ENCODE assay signal across 8 mouse cellular contexts in genomic region chr7:143466099-143466677, GRCm38 (mm10). TPM values are rescaled to one million over a fixed set of nuclear protein-coding genes. Genes with fewer than 3 reads are reported as not detected.
DNase-seq lines count a peak whose midpoint lies in the region; ATAC-seq and TF ChIP-seq lines count a peak whose summit lies in the region.

No protein-coding gene starts in this region.

- H3K9me3 ChIP-seq in G1E (replicated peaks) = peaks cover 27% of the 10 kb centered on the region
- H3K9me3 ChIP-seq in hindbrain, embryonic 11.5 days (ENCODE audit: control insufficient read depth, low read length) = no peaks in the 10 kb centered on the region

- peak; percentile 34 for DNase-seq in G1E (ENCODE audit: low spot score)
- peak; percentile 39 for DNase-seq in cerebellum, adult 11-12 months
- peak; percentile 92 for DNase-seq in hindbrain, embryonic 11.5 days (ENCODE audit: low spot score)
- peak; percentile 91 to 94 for DNase-seq in layer of hippocampus, postnatal 25 days (ENCODE audit: extremely low spot score in 1 of 2, low spot score in 1 of 2)
- peak; percentile 73 to 89 for DNase-seq in lung, postnatal 4 days
- peak; percentile 75 for DNase-seq in right cerebral cortex, adult 18-20 months
- DNase-seq in urinary bladder, adult 2 months (ENCODE audit: low spot score) = peak; percentile 73

- TF ChIP-seq CTCF in G1E (IDR thresholded peaks at IDR 0.05; ENCODE audit: low read depth, low read length) = peak; percentile 65

- H3K4me3 ChIP-seq in G1E (ENCODE audit: low read depth, low read length) = no peak overlapping the region
- no peak overlapping the region for H3K4me3 ChIP-seq in hindbrain, embryonic 11.5 days (ENCODE audit: low read depth, low read length)

- WGBS in hindbrain, embryonic 11.5 days = 29% methylated on average over 14 of the region's 14 CpGs

- no peak; the same call in 1 of the 2 replicates for ATAC-seq in G1E (ENCODE audit: extremely low read depth, insufficient number of reproducible peaks, low FRiP score, poor library complexity, severe bottlenecking)
- peak; percentile 63; the same call in 1 of the 2 replicates for ATAC-seq in frontal cortex, adult (ENCODE audit: low TSS enrichment)
- peak; percentile 28 for ATAC-seq in hindbrain, embryonic 11.5 days (ENCODE audit: low FRiP score)

- no peak overlapping the region for H3K9ac ChIP-seq in hindbrain, embryonic 11.5 days (ENCODE audit: low read depth, low read length)

- H3K36me3 ChIP-seq in G1E (replicated peaks) = no peaks in the 10 kb centered on the region
- no peaks in the 10 kb centered on the region for H3K36me3 ChIP-seq in hindbrain, embryonic 11.5 days (ENCODE audit: control insufficient read depth, insufficient read depth, low read length)

- H3K27me3 ChIP-seq in G1E (ENCODE audit: insufficient read depth, low read length) = peaks cover 38% of the 10 kb centered on the region; the same call in 1 of the 2 replicates
- no peaks in the 10 kb centered on the region for H3K27me3 ChIP-seq in hindbrain, embryonic 11.5 days (ENCODE audit: control insufficient read depth, insufficient read depth, low read length)

- H3K4me2 ChIP-seq in hindbrain, embryonic 11.5 days (replicated peaks; ENCODE audit: low read depth, low read length) = no peak overlapping the region

- H3K27ac ChIP-seq in hindbrain, embryonic 11.5 days (ENCODE audit: low read depth, low read length) = no peak overlapping the region

- peaks cover 6% of the 10 kb centered on the region; the same call in 1 of the 2 replicates for H3K4me1 ChIP-seq in G1E (ENCODE audit: insufficient read depth, low read depth, low read length)
- 0 out of 2 replicates have a peak, but pooled peaks cover 5% of the 10 kb centered on the region for H3K4me1 ChIP-seq in hindbrain, embryonic 11.5 days (replicated peaks; ENCODE audit: control insufficient read depth, insufficient read depth, low read length)

RNA-seq across cellular contexts. Expression of gene Cdkn1c, which starts 5.3 kb away (rescaled TPM):
- total RNA-seq in G1E (2014; fragmentation: Nextera tagmentation) (not detected in 2 replicates), G1E (2017) (0.06 TPM in 1 of 2 replicates, not detected in the other)
- 0.03 and 0.15 TPM in 2 replicates for polyA plus RNA-seq in G1E (2012)
- polyA plus RNA-seq in hindbrain, embryonic 11.5 days (2014; fragmentation: Nextera tagmentation; extraction: Ambion mirVana) = 942 and 1,091 TPM in 2 replicates
- total RNA-seq in layer of hippocampus, postnatal 25 days (2021) = 1 to 10 TPM; 6.8 to 8.7 TPM
- 17.5 TPM in 2 replicates for polyA plus RNA-seq in urinary bladder, adult 2 months (2012; rRNA removed)

RNA-seq across cellular contexts. Expression of gene Slc22a18, which starts 7.3 kb away (rescaled TPM):
- total RNA-seq in G1E (2014; fragmentation: Nextera tagmentation) (2.6 and 2.9 TPM in 2 replicates), G1E (2017) (3.9 and 5.0 TPM in 2 replicates)
- 2.4 and 3.4 TPM in 2 replicates for polyA plus RNA-seq in G1E (2012)
- polyA plus RNA-seq in hindbrain, embryonic 11.5 days (2014; fragmentation: Nextera tagmentation; extraction: Ambion mirVana) = 0.14 and 0.71 TPM in 2 replicates
- total RNA-seq in layer of hippocampus, postnatal 25 days (2021) = under 1 TPM in 1 of 2 experiments, not detected in 1; 0.20 TPM
- polyA plus RNA-seq in urinary bladder, adult 2 months (2012; rRNA removed) = 17.8 and 19.0 TPM in 2 replicates

RNA-seq across cellular contexts. Expression of gene Phlda2, which starts 36.8 kb away (rescaled TPM):
- total RNA-seq in G1E (2014; fragmentation: Nextera tagmentation) (2.1 and 6.4 TPM in 2 replicates), G1E (2017) (3.2 and 3.8 TPM in 2 replicates)
- 18.7 and 22.1 TPM in 2 replicates for polyA plus RNA-seq in G1E (2012)
- polyA plus RNA-seq in hindbrain, embryonic 11.5 days (2014; fragmentation: Nextera tagmentation; extraction: Ambion mirVana) = 1.3 and 2.1 TPM in 2 replicates
- not detected for total RNA-seq in layer of hippocampus, postnatal 25 days (2021)
- 25.1 and 28.0 TPM in 2 replicates for polyA plus RNA-seq in urinary bladder, adult 2 months (2012; rRNA removed)

Comparison
In these comparisons a context has a peak if more than half of its experiments do, and no peak if none do; other contexts are left out.
1. DNase-seq: peak in every context shown above with its lines; median percentile 92 in layer of hippocampus, postnatal 25 days; 92 in hindbrain, embryonic 11.5 days; 81 in lung, postnatal 4 days; 75 in right cerebral cortex, adult 18-20 months; 73 in urinary bladder, adult 2 months; 39 in cerebellum, adult 11-12 months; 34 in G1E.
2. RNA of gene Cdkn1c, which starts 5.3 kb away (polyA plus RNA-seq): 942 to 1,091 TPM in hindbrain, embryonic 11.5 days; 17.5 TPM in urinary bladder, adult 2 months and 0.03 to 0.15 TPM in G1E; every median in the first group is over 10 times any median in the second.